Mouse (Mus musculus) CD4-positive, CD25-positive, alpha-beta regulatory T cell, adult 2 months (primary cell): ENCODE measurements at regions not wholly inside any gene's neighbourhood (a gene's known extent, or its start where the extent isn't known, plus 50 kb on each side); places are given as distances from the start of the nearest gene placed in this dataset.
"Not testable (repeated sequence)": the region's sequence is repeated elsewhere in the genome, so short reads cannot be mapped to it uniquely, and the experiment has no call there.

ENCODE experiments used
- DNase-seq: peaks from one replicate; pipeline ENCODE4 v3.0.0-alpha.2; 2012; ENCODE audit warnings: low read depth, low spot score

DNA sequence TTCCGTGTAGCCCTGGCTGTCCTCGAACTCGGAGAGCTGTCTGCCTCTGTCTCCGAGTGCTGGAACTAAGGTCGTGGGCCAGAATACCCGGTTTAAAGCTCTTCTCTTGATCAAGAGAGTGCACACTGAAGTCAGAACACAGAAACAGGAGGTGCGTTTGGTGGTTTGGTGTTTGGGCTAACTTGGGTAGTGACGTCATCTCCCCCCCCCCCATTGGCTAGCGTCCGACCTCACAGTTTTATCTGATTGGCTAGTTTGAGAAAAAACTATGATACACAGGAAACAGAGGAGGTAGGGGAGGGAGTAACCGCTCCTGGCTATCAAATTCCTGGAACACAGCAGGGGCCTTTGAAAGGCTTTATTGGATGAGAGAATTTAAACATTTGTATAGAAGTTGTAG is 60.2 kb upstream of the Pim1 start:
- DNase-seq, result peak; percentile 82

DNA sequence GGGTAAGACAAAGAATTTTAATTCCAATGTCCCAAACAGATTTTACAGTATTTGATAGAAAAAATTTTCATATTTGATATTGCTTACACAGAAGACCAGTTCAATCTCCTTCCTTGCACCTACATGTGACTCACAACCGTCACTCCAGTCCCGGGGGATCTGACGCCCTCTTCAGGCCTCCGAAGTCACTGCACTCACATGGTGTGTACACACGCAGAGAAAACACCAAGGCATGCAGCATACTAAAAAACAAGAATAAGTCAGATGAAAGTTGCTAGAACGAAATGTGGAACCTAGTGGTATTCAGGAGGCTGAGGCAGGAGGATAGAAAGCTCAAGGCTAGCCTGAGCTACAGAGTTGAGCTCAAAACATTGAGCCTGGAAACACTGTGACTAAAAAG is 59.7 kb upstream of the Pim1 start:
- peak; percentile 55 for DNase-seq

GRCm38 (mm10) chr17:29431553-29432297 is 58.8 kb upstream of the Pim1 start:
- peak; percentile 78 for DNase-seq

- no peak for DNase-seq
Measured at GRCm38 (mm10) chr17:29432666-29433065, 57.9 kb upstream of the Pim1 start.

GRCm38 (mm10) chr17:29433370-29433769 is 57.2 kb upstream of the Pim1 start:
- DNase-seq, result no peak

DNA sequence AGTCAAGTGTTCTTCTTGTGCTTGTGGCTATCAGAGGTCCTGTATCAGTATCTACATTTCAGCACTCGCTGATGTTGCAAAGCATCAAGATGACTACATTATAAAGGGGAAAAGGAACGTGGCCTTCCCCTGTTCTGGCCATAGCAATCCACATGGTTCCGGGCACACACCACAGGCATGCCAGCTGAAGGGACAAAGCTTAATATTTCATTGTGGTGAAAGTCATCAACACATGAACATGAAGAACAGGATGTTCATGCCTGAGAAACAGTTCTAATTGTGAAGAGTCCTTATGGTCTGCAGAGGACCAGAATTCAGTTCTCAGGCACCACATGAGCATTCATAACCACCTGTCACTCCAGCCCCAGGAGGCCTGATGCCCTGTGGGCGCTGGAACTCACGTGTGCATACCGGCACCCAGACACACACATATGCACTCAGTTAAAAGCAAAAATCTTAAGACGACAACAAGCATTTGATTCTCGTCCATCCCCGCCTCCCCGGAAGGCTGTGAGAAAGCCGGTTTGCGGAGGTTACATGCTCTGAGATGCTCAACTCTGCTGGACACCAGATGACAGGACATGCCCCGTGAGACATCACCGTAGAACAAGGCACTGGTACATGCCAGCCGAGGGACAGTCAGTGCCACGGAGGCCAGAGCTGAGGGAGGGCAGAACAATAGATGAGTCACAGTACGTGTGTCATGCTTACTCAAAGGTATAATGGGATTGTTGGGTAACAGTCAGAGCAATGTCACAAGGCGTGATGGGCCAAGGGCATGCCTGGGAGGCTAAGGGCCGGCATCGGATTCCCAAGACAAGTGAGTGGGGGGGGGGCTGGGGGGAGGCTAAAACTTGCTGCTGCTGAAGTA is 56.2 kb upstream of the Pim1 start:
- DNase-seq, result no peak

DNA sequence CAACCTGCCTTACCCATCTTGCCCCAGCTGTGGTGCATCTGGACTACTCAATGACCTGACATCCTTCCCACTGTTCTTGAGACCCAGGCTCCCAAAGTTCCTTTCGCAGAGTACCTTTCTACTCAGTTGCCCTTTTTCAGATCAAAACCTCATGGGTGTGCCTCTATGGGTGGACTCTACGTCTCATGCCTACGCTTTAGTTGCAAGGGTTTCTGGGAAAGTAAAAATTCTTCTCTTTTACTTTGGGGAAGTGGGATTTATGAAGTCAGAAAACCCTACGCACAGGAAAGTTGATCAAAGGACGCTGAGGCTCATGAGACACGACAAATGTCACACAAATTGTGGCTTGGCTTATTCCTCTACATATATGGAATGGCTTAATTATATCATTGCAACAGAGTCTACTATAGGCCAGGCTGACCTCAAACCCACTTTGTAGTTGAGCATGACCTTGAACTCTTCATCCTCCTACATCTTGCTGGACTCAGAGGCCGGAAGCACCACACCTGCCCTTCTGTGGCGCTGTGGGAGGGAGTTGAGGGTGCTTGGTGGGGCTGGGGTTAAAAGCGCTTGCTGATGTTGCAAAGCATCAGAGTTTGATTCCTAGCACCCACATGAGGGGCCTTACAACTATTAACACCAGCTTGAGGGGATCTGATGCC is 55.1 kb upstream of the Pim1 start:
- DNase-seq, result peak; percentile 30

DNA sequence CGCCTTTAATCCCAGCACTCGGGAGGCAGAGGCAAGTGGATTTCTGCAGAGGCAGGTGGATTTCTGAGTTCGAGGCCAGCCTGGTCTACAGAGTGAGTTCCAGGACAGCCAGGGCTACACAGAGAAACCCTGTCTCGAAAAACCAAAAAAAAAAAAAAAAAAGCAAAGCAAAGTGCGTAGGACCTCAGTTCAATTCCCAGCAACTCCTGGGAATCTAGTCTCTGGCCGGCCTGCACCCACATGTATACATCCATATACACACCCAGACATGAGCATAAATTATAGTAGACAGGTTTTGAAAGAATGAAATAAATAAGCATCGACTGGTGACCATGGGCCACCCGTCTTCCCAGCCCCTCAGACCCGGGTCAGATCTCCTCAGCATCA is 54.1 kb upstream of the Pim1 start:
- DNase-seq, result not testable (repeated sequence)

DNA sequence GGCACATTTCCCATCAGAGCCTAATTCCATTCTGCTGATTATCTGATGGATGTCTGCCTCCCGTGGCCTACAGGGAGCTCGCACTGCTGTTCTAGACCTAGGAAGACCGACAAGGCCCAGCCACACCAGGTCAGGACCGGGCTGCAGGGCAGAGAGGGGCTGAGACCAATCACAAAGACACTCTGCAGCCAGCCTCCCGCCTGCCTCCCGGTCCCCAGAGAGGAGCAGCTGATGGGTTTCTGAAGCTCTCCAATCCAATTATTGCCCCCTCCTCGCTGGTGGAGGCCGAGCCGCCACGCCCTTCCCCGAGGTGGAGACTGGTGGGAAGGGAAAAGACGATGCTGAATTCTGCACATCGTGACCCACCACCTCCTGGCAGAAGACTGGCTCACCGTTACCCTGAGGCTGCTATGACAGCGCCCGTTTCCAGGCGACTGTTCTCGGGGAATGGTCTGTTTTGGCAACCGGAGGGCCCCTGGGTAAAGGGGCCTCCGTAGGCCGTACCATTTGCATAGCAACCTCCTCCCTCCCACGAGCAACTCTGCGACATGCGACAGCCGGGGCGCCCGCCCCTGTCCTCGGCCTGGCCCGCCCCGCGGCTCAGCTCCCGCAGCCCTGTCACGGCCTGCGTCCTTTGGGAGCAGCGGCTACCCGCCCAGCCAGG is 53.5 kb upstream of the Pim1 start:
- peak; percentile 91 for DNase-seq

GRCm38 (mm10) chr17:29437535-29438324 is 52.8 kb upstream of the Pim1 start:
- no peak for DNase-seq

DNA sequence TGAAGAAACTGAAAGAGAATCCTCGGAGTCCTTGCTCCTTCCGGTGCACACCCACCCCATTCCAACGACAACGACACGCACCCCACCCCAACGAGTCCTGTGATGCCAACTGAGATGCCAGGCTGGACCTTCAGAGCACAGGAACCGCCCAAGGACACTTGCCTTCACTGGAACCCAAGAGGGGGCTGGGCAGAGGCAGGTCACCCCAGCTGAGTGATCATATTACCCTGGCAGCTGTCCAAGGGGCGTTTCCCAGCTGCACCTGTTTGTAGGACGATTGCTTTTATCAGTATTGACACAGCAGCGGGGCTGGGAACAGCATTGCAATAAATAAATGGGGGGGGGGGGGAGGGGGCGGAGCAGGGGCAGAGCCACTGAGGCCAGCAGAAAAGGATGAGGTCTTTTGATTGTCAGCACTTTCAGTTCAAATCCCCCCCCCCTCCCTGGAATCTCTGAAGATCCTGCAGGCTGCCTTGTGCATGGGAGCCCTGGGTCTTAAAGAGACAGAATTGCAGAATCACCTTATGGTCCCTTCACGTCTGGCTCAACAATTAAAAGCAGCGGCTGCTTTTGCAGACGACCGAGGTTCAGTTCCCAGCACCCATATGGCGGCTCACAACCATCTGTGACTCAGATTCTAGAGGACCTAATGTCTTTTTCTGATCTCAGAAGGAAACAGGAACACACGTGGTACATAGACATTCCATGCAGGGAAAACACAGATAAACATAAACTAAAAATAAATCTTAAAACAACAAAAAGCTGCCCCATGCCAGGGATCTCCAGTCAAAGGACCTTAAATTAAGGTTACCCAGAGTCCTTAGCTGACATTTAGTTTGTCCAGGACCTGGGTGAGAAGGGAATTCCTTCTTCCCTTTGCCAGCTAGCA is 52.0 kb upstream of the Pim1 start:
- DNase-seq, result peak; percentile 78

DNA sequence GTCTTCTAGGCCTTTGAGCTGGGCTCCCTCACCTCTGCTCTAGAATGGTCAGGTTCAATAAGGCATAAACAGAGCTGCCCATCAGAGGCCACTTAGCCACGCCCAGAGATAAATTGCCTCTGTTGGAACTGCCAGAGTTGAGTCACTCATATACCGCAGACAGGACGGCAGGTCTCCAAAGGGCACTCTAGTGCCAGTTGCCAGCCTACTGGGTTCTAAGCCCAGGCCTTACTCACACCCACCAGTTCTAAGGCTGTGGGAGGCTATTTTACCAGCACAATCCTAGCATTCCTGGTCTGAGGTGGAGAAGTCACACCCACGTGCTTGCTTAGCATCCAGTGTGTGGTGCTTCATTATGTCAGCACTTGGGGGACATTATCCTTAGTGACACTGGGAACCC is 50.6 kb upstream of the Pim1 start:
- no peak for DNase-seq

DNA sequence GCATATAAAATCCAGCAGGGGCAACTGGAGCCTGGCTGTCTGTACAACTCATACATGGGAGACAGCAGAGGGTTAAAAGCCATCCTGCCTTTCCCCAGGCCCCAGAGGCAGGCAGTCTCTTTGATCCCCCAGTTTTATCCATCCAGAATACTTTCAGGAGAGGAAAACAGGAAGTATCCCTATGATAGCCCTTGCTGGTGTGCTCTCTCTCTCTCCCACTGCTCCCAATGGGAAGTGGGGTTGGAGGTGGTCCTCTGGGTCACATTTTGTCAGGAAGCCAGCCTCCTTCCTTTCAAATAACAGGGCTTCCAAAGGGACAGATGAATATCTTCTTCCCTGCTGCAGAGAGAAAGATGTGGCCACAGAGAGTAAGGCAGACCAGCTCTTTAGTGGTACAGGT is 50.1 kb upstream of the Pim1 start:
- DNase-seq, result no peak
